Mouse (Mus musculus) intestine, embryonic 14.5 days (tissue): Measurements from ENCODE around the gene Mbnl2. TPM values are rescaled to one million over a fixed set of nuclear protein-coding genes. Genes with fewer than 3 reads are reported as not detected.
A peak's percentile ranks its signal among the peaks of the same experiment; 100 is the strongest.

Experiments used
- ATAC-seq: fragments of 200-750 bp; cut with Nextera tagmentation; replicated peaks from 2 replicates; pipeline ENCODE4 v1.8.0; 2017; ENCODE audit warnings: low read depth, moderate number of reproducible peaks, moderate TSS enrichment, moderate library complexity; ENCODE audit not compliant: low FRiP score, low TSS enrichment
- DNase-seq: peaks from one replicate; pipeline ENCODE4 v3.0.0-alpha.2; 2018; ENCODE audit warnings: low spot score
- H3K27ac ChIP-seq: fragments of 300-500 bp; sonication (generic); 2 replicates; pipeline ENCODE4 v1.5.1; 2014; ENCODE audit warnings: low read depth, mild to moderate bottlenecking, control low read depth
- H3K27me3 ChIP-seq: fragments of 300-500 bp; sonication (generic); replicated peaks from 2 replicates; pipeline ENCODE4 v1.6.1; 2014; ENCODE audit warnings: low read length, control low read depth; ENCODE audit not compliant: control insufficient read depth, insufficient read depth
- H3K36me3 ChIP-seq: fragments of 300-500 bp; sonication (generic); 2 replicates; pipeline ENCODE4 v1.6.1; 2014; ENCODE audit warnings: low read length, control low read depth; ENCODE audit not compliant: control insufficient read depth, insufficient read depth
- H3K4me1 ChIP-seq: fragments of 300-500 bp; sonication (generic); replicated peaks from 2 replicates; pipeline ENCODE4 v1.6.1; 2014; ENCODE audit warnings: low read length, control low read depth, mixed read lengths; ENCODE audit not compliant: control insufficient read depth, insufficient read depth
- H3K4me2 ChIP-seq: fragments of 300-500 bp; sonication (generic); 2 replicates; pipeline ENCODE4 v1.6.1; 2014; ENCODE audit warnings: low read length
- H3K4me3 ChIP-seq: fragments of 300-500 bp; sonication (generic); 2 replicates; pipeline ENCODE4 v1.5.1; 2014; ENCODE audit warnings: low read depth, low read length, control low read depth, mixed read lengths
- H3K9ac ChIP-seq: fragments of 300-500 bp; sonication (generic); 2 replicates; pipeline ENCODE4 v1.6.1; 2014; ENCODE audit warnings: mild to moderate bottlenecking, low read length
- H3K9me3 ChIP-seq: fragments of 300-500 bp; sonication (generic); 2 replicates; pipeline ENCODE4 v1.6.1; 2016; ENCODE audit warnings: low read length, control low read depth; ENCODE audit not compliant: control insufficient read depth
- WGBS: fragments of 180-500 bp; shearing (Covaris S2); extraction: QIAGEN DNeasy Blood & Tissue Kit; methylation state at CpG from one replicate; pipeline ENCODE4 v1.1.7; 2014; 5-methylcytosine and 5-hydroxymethylcytosine counted together
- polyA plus RNA-seq: library from polyadenylated mRNA; unstranded; fragments of >200 nt; fragmentation: Nextera tagmentation; extraction: Ambion mirVana; gene quantifications from 2 replicates; pipeline ENCODE4 v1.2.1, GENCODE M21; 2014

Mbnl2 gene
- polyA plus RNA-seq, 1 experiment from 2014 or later = 111 TPM

DNA sequence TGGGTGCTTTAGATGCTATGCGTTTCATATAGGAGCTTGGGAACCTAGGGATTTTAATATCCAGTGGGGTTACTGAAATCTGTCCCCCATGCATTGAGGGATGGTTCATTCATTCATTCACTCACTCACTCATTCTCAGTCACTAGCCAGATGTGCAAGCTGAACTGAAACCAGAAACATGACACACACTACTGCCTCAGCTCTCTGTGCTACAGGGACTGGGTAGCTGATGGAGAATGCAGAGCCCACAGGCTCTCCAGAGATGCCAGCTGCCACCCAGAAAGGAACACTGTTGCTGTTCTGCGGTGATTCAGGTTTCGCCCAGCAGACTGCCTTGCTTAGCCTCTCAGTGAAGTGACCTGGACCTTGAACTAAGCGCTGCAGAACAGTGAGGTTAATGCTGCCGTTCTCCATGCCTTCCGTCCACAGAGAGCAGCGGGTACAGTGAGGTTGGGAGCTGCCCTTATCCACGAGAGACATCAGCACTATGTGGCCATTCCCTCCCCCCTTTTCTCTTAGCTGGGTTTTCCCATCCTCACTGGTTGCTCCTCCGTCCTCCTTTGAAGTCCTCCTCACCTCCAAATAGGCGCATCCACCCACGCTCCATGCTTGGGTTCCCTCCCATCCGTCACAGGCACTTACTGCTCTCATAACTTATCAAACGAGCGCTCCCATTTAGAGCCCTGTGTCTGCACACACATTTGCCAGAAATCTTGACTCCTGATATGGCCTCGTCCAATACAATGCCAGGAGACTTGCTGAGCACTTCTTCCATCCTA lies 58.2 kb downstream of the Mbnl2 start:
- Histone ChIP-seq H3K9ac (no peak overlapping the region), H3K36me3 (peaks cover 5% of the 10 kb centered on the region; the same call in 1 of the 2 replicates), H3K4me2 (no peak overlapping the region), H3K27ac (no peak overlapping the region), H3K4me3 (no peak overlapping the region), H3K4me1 (peaks cover 27% of the 10 kb centered on the region), H3K27me3 (no peaks in the 10 kb centered on the region), H3K9me3 (no peaks in the 10 kb centered on the region)
- no peak for DNase-seq
- no peak for ATAC-seq
- 88% methylated on average over 15 of the region's 15 CpGs for WGBS

DNA sequence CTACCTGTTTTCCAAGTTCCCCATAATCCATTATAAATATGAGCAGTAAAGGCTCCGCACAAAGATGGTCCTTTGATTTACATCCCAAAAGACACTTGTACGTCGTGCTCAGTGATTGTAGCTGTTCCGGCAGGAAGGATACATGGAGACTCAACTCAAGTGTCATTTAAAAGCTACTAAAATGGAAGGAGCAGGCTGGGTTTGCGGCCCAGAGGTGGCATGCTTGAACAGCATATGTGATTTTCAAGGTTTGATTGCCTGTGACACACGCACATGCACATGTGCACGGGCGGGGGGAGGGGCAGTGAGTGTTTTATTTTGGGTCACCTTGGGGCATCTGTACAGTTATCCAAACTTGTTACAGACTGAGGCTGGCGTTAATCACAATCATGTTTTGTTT lies 59.9 kb downstream of the Mbnl2 start:
- no peak for DNase-seq
- Histone ChIP-seq H3K4me2 (no peak overlapping the region), H3K9ac (no peak overlapping the region), H3K27me3 (no peaks in the 10 kb centered on the region), H3K4me1 (peaks cover 27% of the 10 kb centered on the region), H3K36me3 (peaks cover 5% of the 10 kb centered on the region; the same call in 1 of the 2 replicates), H3K9me3 (no peaks in the 10 kb centered on the region), H3K27ac (no peak overlapping the region), H3K4me3 (no peak overlapping the region)
- WGBS = 86% methylated on average over 9 of the region's 9 CpGs
- no peak for ATAC-seq

DNA sequence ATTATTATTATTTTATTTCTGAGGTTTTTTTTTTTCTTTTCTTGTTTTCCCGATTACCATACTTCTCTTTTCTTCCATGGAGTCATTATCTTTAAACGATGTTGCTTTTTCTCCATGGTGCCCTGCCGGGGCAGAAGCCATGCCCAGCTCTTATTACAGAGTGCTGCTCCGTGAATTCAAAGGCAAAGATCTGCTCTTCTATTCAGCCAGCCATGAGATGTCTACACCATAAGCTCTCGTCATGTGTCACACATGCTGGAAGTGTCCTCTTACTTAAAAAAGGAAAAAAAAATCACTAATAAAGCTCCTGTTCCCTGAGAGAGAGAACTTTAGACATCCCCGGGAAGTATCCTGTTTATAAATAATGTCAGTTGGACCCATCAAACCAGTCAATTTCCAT lies 60.4 kb downstream of the Mbnl2 start:
- Histone ChIP-seq H3K9ac (no peak overlapping the region), H3K27ac (no peak overlapping the region), H3K9me3 (no peaks in the 10 kb centered on the region), H3K27me3 (no peaks in the 10 kb centered on the region), H3K4me3 (no peak overlapping the region), H3K4me2 (no peak overlapping the region), H3K4me1 (peaks cover 27% of the 10 kb centered on the region), H3K36me3 (peaks cover 1% of the 10 kb centered on the region; the same call in 1 of the 2 replicates)
- no peak for ATAC-seq
- 69% methylated on average over 6 of the region's 6 CpGs for WGBS
- DNase-seq = no peak

DNA sequence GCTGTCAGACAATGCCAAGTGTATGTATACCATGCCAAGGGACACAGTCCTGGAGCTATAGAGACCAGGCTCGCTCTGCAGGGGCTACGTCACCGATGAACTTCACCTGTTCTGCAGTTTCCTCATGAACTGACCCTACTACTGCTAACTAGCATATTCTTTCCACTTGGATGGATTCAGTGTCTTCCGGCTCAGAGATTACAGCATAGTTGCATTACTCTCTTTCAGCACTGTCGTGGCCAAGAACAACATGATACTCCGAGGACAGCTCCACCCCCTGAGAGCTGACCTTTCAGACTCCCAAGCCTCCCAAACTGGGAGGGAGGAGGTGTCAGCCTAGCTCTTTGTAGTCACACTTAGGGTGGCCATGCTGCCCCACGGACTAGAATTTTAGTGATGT lies 60.9 kb downstream of the Mbnl2 start:
- Histone ChIP-seq H3K4me2 (0 out of 2 replicates have a peak overlapping the region, but pooled peaks have one; percentile 6), H3K27ac (peak overlapping the region; percentile 82), H3K36me3 (no peaks in the 10 kb centered on the region), H3K9me3 (no peaks in the 10 kb centered on the region), H3K27me3 (no peaks in the 10 kb centered on the region), H3K9ac (no peak overlapping the region), H3K4me3 (no peak overlapping the region), H3K4me1 (peaks cover 27% of the 10 kb centered on the region)
- DNase-seq (no peak), ATAC-seq (no peak)
- 53% methylated on average over 7 of the region's 7 CpGs for WGBS

DNA sequence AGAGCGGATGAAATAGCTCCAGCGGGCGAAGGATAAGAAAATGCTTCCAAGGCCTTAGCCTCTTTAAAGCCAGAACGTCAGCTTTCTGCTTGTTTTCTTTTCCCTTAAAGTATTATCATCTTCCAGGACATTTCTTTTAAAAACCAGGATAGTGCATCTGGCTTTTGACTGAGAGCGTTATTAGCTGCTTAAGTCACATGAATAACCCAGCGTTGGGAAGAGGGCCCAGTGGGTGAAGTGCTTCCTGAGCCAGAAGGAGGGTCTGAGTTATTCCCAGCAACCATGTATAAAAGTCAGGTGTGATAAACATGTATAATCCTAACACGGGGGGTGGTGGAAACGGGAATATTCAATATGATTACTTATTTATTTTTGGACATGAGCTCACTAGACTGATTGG lies 61.4 kb downstream of the Mbnl2 start:
- Histone ChIP-seq H3K9ac (no peak overlapping the region), H3K27me3 (no peaks in the 10 kb centered on the region), H3K4me3 (no peak overlapping the region), H3K4me2 (peak overlapping the region; percentile 6; the same call in 1 of the 2 replicates), H3K9me3 (no peaks in the 10 kb centered on the region), H3K4me1 (peaks cover 30% of the 10 kb centered on the region), H3K36me3 (no peaks in the 10 kb centered on the region), H3K27ac (peak overlapping the region; percentile 82)
- 63% methylated on average over 8 of the region's 8 CpGs for WGBS
- ATAC-seq (no peak), DNase-seq (no peak)

DNA sequence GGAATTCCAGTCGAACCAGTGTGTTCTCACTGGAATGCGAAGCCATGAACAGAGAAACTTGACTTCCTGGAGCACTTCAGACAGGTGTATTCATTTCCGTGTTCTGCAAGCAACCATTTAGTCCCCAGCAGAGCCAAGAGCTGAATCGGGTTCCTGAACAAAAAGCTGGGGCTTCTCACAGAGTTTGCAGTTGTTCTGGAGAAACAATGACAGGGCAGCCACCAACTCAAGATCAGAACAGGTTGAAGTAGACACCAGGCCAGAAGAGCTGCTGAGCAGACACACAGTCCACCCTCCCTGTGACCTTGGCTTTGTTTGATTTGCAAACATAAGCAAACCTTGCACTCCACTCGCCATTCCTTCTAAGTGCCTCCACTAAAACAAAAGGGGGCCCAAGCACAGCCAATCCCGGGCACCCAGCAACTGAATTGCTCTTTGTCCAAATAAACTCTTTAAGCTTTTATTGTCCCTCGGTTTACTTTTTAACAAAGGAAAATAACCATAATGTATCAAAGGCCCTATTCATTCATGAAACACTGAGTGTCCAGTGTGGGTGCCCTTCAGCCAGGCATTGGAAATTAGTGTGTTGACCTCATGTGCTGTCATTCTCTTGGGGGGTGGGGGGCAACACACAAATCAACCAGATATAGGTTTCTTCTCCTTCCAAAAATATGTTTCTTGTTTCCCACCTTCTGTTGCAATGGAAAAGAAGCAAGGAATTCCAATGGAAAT lies 62.4 kb downstream of the Mbnl2 start:
- Histone ChIP-seq H3K4me2 (peak overlapping the region; percentile 31), H3K4me3 (no peak overlapping the region), H3K27me3 (no peaks in the 10 kb centered on the region), H3K36me3 (no peaks in the 10 kb centered on the region), H3K27ac (peak overlapping the region; percentile 82), H3K9me3 (no peaks in the 10 kb centered on the region), H3K4me1 (peaks cover 38% of the 10 kb centered on the region), H3K9ac (no peak overlapping the region)
- ATAC-seq (peak; percentile 80), DNase-seq (peak; percentile 79)
- 34% methylated on average over 7 of the region's 7 CpGs for WGBS

DNA sequence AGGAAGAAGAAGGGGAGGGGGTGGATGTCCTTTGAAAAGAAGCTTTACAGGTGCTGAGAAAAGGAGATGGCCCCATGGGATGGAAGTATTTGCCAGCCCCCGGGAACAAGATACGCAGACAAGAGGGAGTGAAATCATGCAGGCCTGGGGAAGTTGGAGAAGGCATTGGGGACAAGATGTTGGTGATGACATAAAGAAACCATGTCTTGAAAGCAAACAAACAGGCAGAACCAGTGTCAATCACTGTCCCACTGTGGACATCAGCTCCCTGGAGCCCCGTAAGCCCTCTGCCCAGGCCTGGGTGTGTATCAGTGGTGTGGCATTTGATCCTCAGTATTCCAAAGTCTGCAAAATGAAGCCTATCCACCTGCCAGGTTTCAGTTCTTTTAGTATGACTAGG lies 63.2 kb downstream of the Mbnl2 start:
- ATAC-seq (no peak), DNase-seq (no peak)
- Histone ChIP-seq H3K4me3 (no peak overlapping the region), H3K36me3 (no peaks in the 10 kb centered on the region), H3K4me1 (peaks cover 38% of the 10 kb centered on the region), H3K9ac (no peak overlapping the region), H3K27me3 (no peaks in the 10 kb centered on the region), H3K9me3 (no peaks in the 10 kb centered on the region), H3K4me2 (no peak overlapping the region), H3K27ac (peak overlapping the region; percentile 82)
- WGBS = 68% methylated on average over 3 of the region's 3 CpGs

DNA sequence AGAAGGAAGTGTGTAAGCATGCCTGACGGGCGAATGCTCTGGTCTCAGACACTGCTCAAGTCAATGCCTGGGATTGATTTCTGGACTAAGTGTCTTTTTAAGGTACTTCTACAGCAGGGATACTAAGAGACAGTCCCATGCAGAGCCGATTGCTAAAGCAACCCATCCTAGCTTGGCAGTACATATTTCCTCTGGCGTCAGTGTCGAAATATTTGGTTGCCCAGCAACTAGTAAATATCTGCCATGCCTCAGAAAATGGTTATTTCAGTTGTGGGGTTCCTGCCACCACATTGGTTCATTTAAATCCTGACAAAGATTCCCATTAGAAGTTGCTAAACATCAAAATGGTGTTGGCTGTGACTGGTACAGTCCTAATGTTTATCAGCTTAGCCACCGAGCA lies 66.4 kb downstream of the Mbnl2 start:
- ATAC-seq (no peak), DNase-seq (no peak)
- Histone ChIP-seq H3K36me3 (no peaks in the 10 kb centered on the region), H3K9me3 (peaks cover 8% of the 10 kb centered on the region), H3K4me3 (no peak overlapping the region), H3K27ac (peak overlapping the region; percentile 17; the same call in 1 of the 2 replicates), H3K9ac (no peak overlapping the region), H3K4me2 (no peak overlapping the region), H3K4me1 (peaks cover 20% of the 10 kb centered on the region; the same call in 1 of the 2 replicates), H3K27me3 (no peaks in the 10 kb centered on the region)
- WGBS = 78% methylated on average over 6 of the region's 6 CpGs
